Mouse (Mus musculus): Measurements from ENCODE around the gene Cct8. TPM values are rescaled to one million over a fixed set of nuclear protein-coding genes. Genes with fewer than 3 reads are reported as not detected.

The Cct8 gene
- polyA plus RNA-seq, 1 experiment from 2014 or later = 414 TPM

GRCm38 (mm10) chr16:87454419-87455179, 41.1 kb downstream of the Cct8 start, which contains the start of gene Usp16:
Usp16 (plus strand) TSS chr16:87454703.
- Histone ChIP-seq H3K36me3 (replicated peaks; ENCODE audit: control insufficient read depth, insufficient read depth) (peaks cover 10% of the 10 kb centered on the region), H3K4me1 (replicated peaks; ENCODE audit: control insufficient read depth, insufficient read depth, low read length) (peaks cover 23% of the 10 kb centered on the region), H3K9me3 (ENCODE audit: control insufficient read depth, low read length) (no peaks in the 10 kb centered on the region), H3K9ac (peak within 1 kb of the TSS; percentile 86), H3K27ac (peak within 1 kb of the TSS; percentile 68), H3K4me2 (replicated peaks) (peak within 1 kb of the TSS; percentile 96), H3K4me3 (replicated peaks; ENCODE audit: low read length) (peak within 1 kb of the TSS; percentile 52), H3K27me3 (ENCODE audit: control insufficient read depth, insufficient read depth, low read length) (no peaks in the 10 kb centered on the region)
- peak; percentile 96 for DNase-seq (ENCODE audit: low spot score)
- peak; percentile 98 for ATAC-seq (ENCODE audit: low FRiP score)
- WGBS = 10% methylated on average over 45 of the region's 45 CpGs

- Histone ChIP-seq H3K27ac (no peak overlapping the region), H3K9me3 (ENCODE audit: control insufficient read depth, low read length) (no peaks in the 10 kb centered on the region), H3K4me2 (replicated peaks) (no peak overlapping the region), H3K4me1 (replicated peaks; ENCODE audit: control insufficient read depth, insufficient read depth, low read length) (peaks cover 23% of the 10 kb centered on the region), H3K36me3 (replicated peaks; ENCODE audit: control insufficient read depth, insufficient read depth) (no peaks in the 10 kb centered on the region), H3K4me3 (replicated peaks; ENCODE audit: low read length) (no peak overlapping the region), H3K27me3 (ENCODE audit: control insufficient read depth, insufficient read depth, low read length) (no peaks in the 10 kb centered on the region), H3K9ac (no peak overlapping the region)
- DNase-seq (ENCODE audit: low spot score) (no peak), ATAC-seq (ENCODE audit: low FRiP score) (no peak)
- WGBS = 88% methylated on average over 2 of the region's 2 CpGs
These were observed 42.4 kb downstream of the Cct8 start for GRCm38 (mm10) chr16:87453226-87453625.

- 92% methylated on average over 3 of the region's 3 CpGs for WGBS
- Histone ChIP-seq H3K36me3 (replicated peaks; ENCODE audit: control insufficient read depth, insufficient read depth) (no peaks in the 10 kb centered on the region), H3K27me3 (ENCODE audit: control insufficient read depth, insufficient read depth, low read length) (no peaks in the 10 kb centered on the region), H3K9ac (no peak overlapping the region), H3K4me1 (replicated peaks; ENCODE audit: control insufficient read depth, insufficient read depth, low read length) (peaks cover 8% of the 10 kb centered on the region), H3K9me3 (ENCODE audit: control insufficient read depth, low read length) (no peaks in the 10 kb centered on the region), H3K4me2 (replicated peaks) (no peak overlapping the region), H3K27ac (no peak overlapping the region), H3K4me3 (replicated peaks; ENCODE audit: low read length) (no peak overlapping the region)
- DNase-seq (ENCODE audit: low spot score) (no peak), ATAC-seq (ENCODE audit: low FRiP score) (no peak)
These were observed 50.1 kb downstream of the Cct8 start for GRCm38 (mm10) chr16:87445528-87445927.

- no peaks in the 10 kb centered on the region for H3K9me3 ChIP-seq (ENCODE audit: control insufficient read depth, low read length)
- peaks cover 8% of the 10 kb centered on the region for H3K4me1 ChIP-seq (replicated peaks; ENCODE audit: control insufficient read depth, insufficient read depth, low read length)
- no peak overlapping the region for H3K27ac ChIP-seq
- ATAC-seq (ENCODE audit: low FRiP score) (no peak), DNase-seq (ENCODE audit: low spot score) (no peak)
- H3K4me2 ChIP-seq (replicated peaks) = no peak overlapping the region
- H3K27me3 ChIP-seq (ENCODE audit: control insufficient read depth, insufficient read depth, low read length) = no peaks in the 10 kb centered on the region
- no peak overlapping the region for H3K9ac ChIP-seq
- H3K4me3 ChIP-seq (replicated peaks; ENCODE audit: low read length) = no peak overlapping the region
- no peaks in the 10 kb centered on the region for H3K36me3 ChIP-seq (replicated peaks; ENCODE audit: control insufficient read depth, insufficient read depth)
These were observed 50.6 kb downstream of the Cct8 start for GRCm38 (mm10) chr16:87445110-87445509.

- ATAC-seq (ENCODE audit: low FRiP score) (no peak), DNase-seq (ENCODE audit: low spot score) (no peak)
- WGBS = 45% methylated on average over 1 of the region's 1 CpGs
These were observed 51.6 kb downstream of the Cct8 start for GRCm38 (mm10) chr16:87444071-87444470.

GRCm38 (mm10) chr16:87443245-87443644, 52.4 kb downstream of the Cct8 start:
- Histone ChIP-seq H3K27me3 (ENCODE audit: control insufficient read depth, insufficient read depth, low read length) (no peaks in the 10 kb centered on the region), H3K36me3 (replicated peaks; ENCODE audit: control insufficient read depth, insufficient read depth) (no peaks in the 10 kb centered on the region)

More at GRCm38 (mm10) chr16:87444071-87444470, 51.6 kb downstream of the Cct8 start:
- Histone ChIP-seq H3K4me2 (replicated peaks) (no peak overlapping the region), H3K27me3 (ENCODE audit: control insufficient read depth, insufficient read depth, low read length) (no peaks in the 10 kb centered on the region), H3K4me1 (replicated peaks; ENCODE audit: control insufficient read depth, insufficient read depth, low read length) (peaks cover 8% of the 10 kb centered on the region), H3K36me3 (replicated peaks; ENCODE audit: control insufficient read depth, insufficient read depth) (no peaks in the 10 kb centered on the region), H3K9ac (no peak overlapping the region), H3K4me3 (replicated peaks; ENCODE audit: low read length) (no peak overlapping the region), H3K9me3 (ENCODE audit: control insufficient read depth, low read length) (no peaks in the 10 kb centered on the region), H3K27ac (no peak overlapping the region)

GRCm38 (mm10) chr16:87442291-87442690, 53.4 kb downstream of the Cct8 start:
- Histone ChIP-seq H3K36me3 (replicated peaks; ENCODE audit: control insufficient read depth, insufficient read depth) (no peaks in the 10 kb centered on the region), H3K4me1 (replicated peaks; ENCODE audit: control insufficient read depth, insufficient read depth, low read length) (peaks cover 8% of the 10 kb centered on the region), H3K27me3 (ENCODE audit: control insufficient read depth, insufficient read depth, low read length) (no peaks in the 10 kb centered on the region), H3K4me3 (replicated peaks; ENCODE audit: low read length) (no peak overlapping the region), H3K9ac (no peak overlapping the region; the same call in 1 of the 2 replicates), H3K4me2 (replicated peaks) (no peak overlapping the region), H3K27ac (no peak overlapping the region), H3K9me3 (ENCODE audit: control insufficient read depth, low read length) (no peaks in the 10 kb centered on the region)
- ATAC-seq (ENCODE audit: low FRiP score) (no peak), DNase-seq (ENCODE audit: low spot score) (no peak)
- 59% methylated on average over 5 of the region's 5 CpGs for WGBS

More at GRCm38 (mm10) chr16:87443245-87443644, 52.4 kb downstream of the Cct8 start:
- no peak overlapping the region for H3K27ac ChIP-seq
- DNase-seq (ENCODE audit: low spot score) = no peak
- ATAC-seq (ENCODE audit: low FRiP score) = no peak
- H3K9ac ChIP-seq = no peak overlapping the region
- H3K4me2 ChIP-seq (replicated peaks) = no peak overlapping the region
- peaks cover 8% of the 10 kb centered on the region for H3K4me1 ChIP-seq (replicated peaks; ENCODE audit: control insufficient read depth, insufficient read depth, low read length)
- no peak overlapping the region for H3K4me3 ChIP-seq (replicated peaks; ENCODE audit: low read length)
- no peaks in the 10 kb centered on the region for H3K9me3 ChIP-seq (ENCODE audit: control insufficient read depth, low read length)

- H3K36me3 ChIP-seq (replicated peaks; ENCODE audit: control insufficient read depth, insufficient read depth) = no peaks in the 10 kb centered on the region
- H3K4me2 ChIP-seq (replicated peaks) = peak overlapping the region; percentile 82
- H3K4me1 ChIP-seq (replicated peaks; ENCODE audit: control insufficient read depth, insufficient read depth, low read length) = peaks cover 8% of the 10 kb centered on the region
- WGBS = 25% methylated on average over 9 of the region's 9 CpGs
- H3K9me3 ChIP-seq (ENCODE audit: control insufficient read depth, low read length) = no peaks in the 10 kb centered on the region
- H3K4me3 ChIP-seq (replicated peaks; ENCODE audit: low read length) = peak overlapping the region; percentile 51
- no peak for DNase-seq (ENCODE audit: low spot score)
- ATAC-seq (ENCODE audit: low FRiP score) = no peak
- no peak overlapping the region for H3K27ac ChIP-seq
- H3K9ac ChIP-seq = peak overlapping the region; percentile 69
- no peaks in the 10 kb centered on the region for H3K27me3 ChIP-seq (ENCODE audit: control insufficient read depth, insufficient read depth, low read length)
These were observed 54.6 kb downstream of the Cct8 start for GRCm38 (mm10) chr16:87441089-87441488.

- Histone ChIP-seq H3K9me3 (ENCODE audit: control insufficient read depth, low read length) (no peaks in the 10 kb centered on the region), H3K9ac (peak within 1 kb of the TSS; percentile 69), H3K27ac (peak within 1 kb of the TSS; percentile 87), H3K4me1 (replicated peaks; ENCODE audit: control insufficient read depth, insufficient read depth, low read length) (peaks cover 8% of the 10 kb centered on the region), H3K4me2 (replicated peaks) (peak within 1 kb of the TSS; percentile 82), H3K36me3 (replicated peaks; ENCODE audit: control insufficient read depth, insufficient read depth) (no peaks in the 10 kb centered on the region), H3K4me3 (replicated peaks; ENCODE audit: low read length) (peak within 1 kb of the TSS; percentile 51), H3K27me3 (ENCODE audit: control insufficient read depth, insufficient read depth, low read length) (no peaks in the 10 kb centered on the region)
- WGBS = 0% methylated on average over 38 of the region's 38 CpGs
- DNase-seq (ENCODE audit: low spot score) (peak; percentile 92), ATAC-seq (ENCODE audit: low FRiP score) (peak; percentile 98)
These were observed 55.4 kb downstream of the Cct8 start, which contains the start of gene Rwdd2b for GRCm38 (mm10) chr16:87440184-87440686. Rwdd2b (minus strand) TSS chr16:87440573.
